Mouse (Mus musculus): Measurements from ENCODE around the gene Tdp2.

Gene Tdp2

DNA sequence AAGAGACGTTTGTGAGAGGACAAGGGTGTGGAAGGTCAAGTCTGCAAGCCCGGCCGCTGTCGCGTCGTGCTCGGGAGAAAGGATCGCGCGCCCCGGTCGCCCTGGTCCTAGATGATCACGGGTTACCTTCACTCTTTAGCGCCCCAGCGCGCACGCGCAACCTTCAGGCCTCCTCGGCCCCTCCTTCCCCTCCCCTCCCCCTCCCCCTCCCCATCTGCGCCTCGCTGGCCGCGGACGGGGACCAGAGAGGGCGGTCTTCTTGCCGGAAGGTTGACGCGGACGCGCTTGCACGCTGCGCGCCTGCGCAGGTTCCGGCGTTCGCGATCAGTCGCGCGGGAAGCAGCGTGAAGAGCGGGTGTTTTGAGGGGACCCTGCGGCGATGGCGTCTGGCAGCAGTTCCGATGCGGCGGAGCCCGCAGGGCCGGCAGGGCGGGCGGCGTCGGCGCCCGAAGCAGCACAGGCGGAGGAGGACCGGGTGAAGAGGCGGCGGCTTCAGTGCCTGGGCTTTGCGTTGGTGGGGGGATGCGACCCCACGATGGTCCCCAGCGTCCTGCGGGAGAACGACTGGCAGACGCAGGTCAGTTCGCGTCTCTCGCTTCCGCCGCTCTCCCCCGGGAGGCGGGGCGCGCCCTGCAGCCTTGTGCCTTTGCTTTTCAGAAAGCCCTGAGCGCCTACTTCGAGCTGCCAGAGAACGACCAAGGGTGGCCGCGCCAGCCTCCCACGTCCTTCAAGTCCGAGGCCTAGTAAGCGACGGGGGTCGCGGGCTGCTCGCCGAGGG lies at the start of gene Tdp2, which contains the start of gene Acot13:
Gene Tdp2, plus strand, starts transcription at position 327 of the 778 bp plus-strand sequence.
Gene Acot13, minus strand, starts transcription at position 188 of the 778 bp plus-strand sequence.
- DNase-seq (ENCODE audit: low spot score in 2 of 2), result peak; percentile 93 to 95

DNA sequence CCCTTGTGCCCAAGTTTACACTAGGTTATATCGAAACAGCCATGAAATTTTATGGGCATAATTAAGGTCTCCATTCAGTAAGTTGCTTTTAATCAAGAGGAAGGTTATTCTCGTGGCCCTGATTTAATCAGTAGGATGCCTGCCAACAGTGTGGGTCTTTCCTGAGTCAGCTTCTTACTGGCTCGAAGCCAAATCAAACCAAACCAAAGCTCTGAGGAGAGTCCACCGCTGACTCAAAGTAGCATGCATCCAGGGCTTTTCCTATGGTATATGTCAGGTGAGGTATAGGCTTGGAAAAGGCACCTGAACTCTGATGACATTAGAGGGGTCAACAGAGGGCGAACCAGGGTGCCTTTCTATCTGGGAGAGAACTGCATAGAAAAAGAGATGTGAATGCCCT lies 49.6 kb upstream of the Tdp2 start:
- no peak for DNase-seq (ENCODE audit: low spot score in 2 of 2)

DNA sequence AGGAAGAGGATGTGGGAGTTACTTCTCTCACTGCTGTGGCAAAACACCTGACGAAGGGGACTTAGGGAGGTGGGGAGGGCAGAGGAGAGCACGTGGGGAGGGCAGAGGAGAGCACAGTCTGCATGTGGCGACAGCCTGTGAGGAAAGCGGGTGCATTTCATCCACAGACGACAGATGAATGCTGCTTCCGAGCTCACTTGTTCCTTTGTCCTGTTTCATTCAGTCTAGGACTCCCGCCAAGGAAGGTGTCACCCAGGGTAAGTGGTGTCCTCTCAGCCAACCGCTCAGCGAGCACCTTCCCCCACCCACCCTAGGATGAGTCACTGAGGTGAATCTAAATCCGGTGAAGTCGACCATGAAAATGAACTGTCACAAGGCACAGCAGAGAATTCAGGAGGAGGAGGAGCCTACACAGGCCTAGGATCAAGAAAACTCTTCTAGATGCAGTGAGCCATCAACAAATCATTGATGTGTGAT lies 45.4 kb upstream of the Tdp2 start:
- DNase-seq (ENCODE audit: low spot score in 2 of 2), result peak; percentile 51 to 56

DNA sequence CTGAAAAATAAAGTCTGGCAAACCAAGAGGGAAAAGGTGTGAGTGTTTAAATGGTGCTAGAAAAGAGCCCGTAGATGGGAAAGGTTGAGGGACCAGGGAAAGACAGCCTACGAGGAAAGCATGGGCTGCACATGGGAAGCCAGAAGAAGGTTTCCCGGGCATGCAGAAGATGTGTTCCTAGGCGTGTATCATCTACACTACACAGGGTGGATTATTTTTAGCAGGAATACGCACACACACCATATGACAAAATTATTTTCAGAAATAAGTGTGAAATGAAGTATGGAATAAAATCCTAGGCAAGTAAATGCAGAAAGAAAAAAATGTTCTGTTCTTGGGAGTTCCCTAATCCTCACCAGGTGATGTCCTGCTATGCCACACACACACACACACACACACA lies 44.0 kb upstream of the Tdp2 start:
- DNase-seq (ENCODE audit: low spot score in 2 of 2), result no peak

DNA sequence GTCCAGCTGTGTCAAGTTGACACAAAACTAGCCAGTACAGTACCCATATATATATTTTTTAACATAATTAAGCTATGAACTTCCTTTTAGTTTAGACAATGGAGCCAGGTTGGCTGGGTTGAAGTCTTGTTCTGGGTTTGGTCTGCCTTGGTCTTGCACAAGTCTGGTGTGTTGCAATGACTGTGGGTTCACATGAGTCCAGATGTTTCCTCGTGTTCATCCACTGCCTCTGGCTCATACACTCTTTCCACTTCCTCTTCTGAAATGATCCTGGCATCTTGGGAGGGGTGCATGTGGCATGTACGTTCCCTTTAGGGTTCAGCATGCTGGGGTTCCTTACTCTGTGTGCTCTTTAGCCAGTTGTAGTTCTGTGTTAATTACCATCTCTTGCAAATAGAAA lies 40.1 kb upstream of the Tdp2 start:
- DNase-seq (ENCODE audit: low spot score in 2 of 2), result no peak

DNA sequence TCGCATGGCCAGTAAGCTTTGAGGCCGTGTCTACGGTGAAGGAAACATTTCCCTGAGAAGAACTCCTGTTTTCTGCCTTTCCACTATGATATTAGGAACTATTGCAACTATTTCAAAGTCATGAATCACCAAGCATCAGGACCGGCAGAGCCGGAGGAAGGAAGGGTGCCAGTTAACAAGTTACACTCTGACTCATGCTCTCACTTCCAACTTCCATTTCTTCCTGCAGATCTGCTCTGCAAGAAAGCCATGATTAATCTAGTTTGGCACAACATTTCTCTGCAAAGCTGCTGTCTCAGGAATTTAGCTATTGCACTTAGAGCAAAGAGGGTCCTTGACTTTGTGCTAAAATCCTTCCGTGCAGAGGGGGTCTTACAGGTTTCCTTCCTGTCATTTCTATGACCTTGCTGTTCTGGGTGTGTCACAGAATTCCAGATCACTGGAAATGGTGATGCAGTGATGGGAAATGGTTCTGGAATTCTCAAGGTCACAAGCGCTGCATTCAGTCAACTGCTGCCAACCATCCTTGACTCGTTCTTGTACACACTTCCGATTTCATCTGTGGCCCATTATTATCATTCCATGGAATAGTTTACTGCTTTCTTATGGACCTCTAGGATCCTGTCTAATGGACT lies 39.0 kb upstream of the Tdp2 start:
- no peak for DNase-seq (ENCODE audit: low spot score in 2 of 2)

DNA sequence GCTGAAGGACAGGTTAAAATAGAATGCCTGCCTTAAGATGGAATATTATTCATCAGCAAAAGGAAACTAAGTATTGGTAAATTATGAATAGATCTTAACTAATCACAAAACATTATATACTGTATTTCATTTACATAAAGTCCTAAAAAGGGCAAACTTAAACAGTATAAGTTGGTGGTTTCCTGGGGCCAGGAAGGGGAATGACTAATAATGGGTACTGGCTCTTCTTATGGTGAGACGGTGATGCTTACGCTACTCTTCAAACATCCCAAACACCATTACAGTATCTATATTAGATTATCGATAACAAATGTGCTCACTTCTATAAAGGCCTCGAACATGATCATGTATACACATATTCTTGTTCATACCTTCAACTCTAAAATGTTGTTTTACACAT lies 32.8 kb upstream of the Tdp2 start:
- DNase-seq (ENCODE audit: low spot score in 2 of 2), result no peak

DNA sequence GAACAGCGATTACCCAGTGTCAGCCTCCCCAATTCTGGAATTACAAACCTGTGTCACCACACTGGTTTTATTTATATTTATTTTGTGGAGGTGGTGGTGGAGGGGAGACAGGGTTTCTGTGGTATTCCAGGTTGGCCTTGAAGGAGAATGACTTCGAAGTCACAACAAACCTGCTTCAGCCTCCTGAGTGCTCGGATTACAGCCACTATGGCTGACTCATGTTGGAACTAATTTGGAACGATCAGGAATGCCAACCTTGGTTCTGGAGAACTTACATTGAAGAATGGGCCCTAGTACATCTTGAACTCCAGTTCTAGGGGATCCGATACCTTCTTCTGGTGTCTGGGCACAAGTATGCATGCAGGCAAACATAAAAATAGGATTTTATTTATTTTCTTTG lies 32.1 kb upstream of the Tdp2 start:
- no peak for DNase-seq (ENCODE audit: low spot score in 2 of 2)

DNA sequence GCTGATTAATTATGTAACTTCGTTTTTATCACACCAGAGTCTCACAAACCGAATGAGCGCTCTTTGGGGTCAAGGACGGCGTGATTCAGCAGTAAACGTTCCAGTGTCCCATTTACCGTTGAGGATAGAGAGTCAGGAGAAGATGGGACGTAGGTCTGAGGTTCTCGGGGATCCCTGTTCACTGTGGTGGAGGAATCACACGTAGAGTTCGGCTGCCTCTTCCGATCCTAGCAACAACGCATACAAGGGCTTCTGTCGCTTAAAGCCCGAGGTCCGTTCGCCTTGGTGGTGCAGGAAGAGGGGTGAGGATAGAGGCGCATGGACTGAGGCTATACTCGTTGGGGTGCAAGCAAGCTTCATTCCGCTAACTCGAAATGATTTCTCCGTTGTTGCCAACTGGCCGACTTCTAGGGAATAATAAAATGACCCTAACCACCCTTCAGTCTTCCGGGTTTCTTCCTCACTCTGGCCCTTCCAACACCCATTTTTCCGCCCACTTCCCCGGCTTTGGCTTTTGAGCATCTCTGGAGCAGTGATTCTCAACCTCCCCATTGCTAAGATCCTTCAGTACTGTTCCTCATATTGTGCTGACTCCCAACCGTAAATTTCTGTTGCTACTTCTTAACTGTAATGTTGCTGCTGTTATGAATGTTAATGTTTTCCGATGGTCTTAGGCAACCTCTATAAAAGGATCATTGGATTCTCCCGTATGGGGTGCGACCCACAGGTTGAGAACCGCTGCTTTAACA lies 31.4 kb upstream of the Tdp2 start:
- DNase-seq (ENCODE audit: low spot score in 2 of 2), result peak; percentile 23 to 26

DNA sequence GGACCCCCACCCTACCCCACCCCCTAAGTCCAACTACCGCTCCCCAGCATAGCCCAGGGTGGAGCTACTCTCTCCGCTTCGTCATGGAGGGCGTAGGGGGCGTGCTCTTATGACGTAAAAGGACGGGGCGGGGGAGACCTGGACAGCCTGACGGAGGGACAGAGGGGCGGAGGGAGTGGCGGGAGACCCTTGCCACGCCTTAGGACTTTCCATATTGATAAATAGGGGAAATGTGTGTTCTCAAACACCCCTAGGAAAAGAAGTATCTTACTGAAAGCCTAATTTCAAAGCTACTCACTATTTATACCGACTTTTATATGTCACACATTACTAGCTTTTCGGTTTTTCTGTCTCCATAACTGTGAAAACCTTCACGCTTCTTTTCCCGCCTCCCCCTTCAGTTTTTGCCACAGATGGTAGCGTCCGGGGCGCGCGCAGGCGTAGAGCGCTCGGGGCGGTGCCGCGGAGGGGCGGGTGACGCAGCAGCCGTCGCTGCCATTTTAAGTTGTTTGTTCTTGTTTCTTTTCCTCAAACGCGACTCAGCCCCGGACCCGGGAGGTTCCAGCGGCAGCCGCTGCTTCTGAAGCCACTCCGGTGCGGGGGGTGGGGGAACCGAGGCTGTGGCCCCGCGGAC lies 30.7 kb upstream of the Tdp2 start:
- peak; percentile 97 to 98 for DNase-seq (ENCODE audit: low spot score in 2 of 2)

DNA sequence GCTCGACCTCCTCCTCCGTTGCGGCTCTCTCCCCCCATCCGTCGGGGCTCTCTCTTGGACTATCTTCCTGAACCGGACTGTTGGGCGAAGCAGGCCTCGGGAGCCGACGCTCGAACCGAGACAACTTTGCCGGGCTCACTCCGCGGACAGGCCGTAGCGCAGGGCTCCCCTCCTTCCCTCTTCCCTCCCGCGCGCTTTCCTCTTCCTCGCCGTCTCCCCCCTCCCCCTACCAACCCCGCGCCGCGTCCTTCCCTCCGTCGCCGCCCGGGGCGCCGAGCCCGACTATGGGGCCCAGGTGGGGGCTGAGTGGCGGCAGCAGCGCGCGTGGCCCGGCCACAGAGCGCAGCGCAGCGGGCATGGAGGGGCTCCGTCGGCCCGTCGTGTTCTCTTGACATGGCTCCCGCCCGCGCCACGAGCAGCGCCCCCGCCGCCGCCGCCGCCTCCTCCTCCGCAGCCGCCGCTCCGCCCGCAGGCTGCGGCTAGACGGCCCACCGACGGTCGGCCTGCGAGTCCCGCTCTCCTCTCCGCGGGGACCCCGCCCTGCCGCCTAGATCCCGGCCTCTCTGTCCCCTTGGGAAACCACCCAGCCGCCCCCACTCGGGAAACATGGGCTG lies 30.1 kb upstream of the Tdp2 start, which contains the start of gene BC005537:
Gene BC005537, plus strand, starts transcription at position 350 of the 614 bp plus-strand sequence.
- peak in 1 of 2 experiments; percentile 64 for DNase-seq (ENCODE audit: low spot score in 2 of 2)

DNA sequence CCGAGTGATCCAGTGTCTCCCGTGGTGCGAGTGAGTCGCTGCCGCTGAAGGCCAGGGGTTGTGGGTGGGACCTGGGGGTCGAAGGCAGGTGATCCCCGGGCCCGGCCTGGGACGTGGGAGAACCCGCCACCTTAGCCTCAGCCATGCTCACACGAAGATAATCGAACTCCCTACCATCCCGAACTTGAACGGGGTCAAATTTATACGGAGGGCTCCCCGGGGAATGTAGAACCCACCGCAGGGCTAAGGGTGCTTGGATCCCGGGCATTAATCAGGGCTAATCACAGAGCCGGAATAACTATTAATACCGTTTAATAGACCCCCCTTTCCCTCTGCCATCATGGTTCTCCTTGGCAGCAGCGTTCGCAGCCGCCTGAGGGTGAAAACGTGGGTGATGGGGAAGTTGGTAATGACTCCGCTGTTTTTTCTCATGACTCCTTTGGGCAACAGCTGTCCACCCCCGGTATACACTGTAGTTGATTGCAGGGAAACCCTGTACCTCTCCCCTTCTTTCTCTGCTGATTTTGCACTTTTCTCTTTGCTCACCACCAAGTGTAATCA lies 29.3 kb upstream of the Tdp2 start:
- DNase-seq (ENCODE audit: low spot score in 2 of 2), result peak; percentile 18 to 22

DNA sequence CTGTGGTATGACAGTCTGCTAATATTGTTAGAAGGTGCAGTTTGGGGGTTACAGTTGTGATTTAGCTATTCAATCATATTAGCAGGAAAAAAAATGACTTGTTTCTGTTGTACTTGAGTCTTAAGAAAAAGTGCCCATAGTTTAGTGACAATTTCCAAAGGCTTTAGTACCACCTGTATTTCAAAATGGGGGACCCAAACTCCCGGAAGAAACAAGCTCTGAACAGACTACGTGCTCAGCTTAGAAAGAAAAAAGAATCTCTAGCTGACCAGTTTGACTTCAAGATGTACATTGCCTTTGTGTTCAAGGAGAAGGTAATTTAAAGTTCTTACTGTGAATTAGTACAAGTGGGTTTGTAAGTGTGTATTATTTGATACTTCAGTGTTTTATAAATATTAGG lies 28.3 kb upstream of the Tdp2 start:
- no peak for DNase-seq (ENCODE audit: low spot score in 2 of 2)

DNA sequence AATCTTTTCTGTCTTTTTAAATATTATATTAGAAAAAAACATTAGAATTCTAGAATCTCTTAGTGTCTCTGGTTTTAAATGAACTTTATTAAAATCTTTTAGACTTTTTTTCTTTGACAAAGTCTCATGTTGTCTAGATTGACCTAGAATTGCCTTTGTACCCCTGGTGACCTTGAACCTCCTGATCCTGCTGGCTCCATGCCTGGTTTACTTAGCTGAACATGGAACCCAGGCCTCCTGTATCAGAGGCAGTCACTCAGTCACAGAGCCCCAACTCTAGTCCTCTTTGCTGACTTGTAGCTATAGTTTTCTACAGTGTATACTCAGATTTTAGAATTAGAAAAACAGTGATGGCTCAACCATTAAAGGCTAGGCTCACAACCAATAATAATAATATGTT lies 25.4 kb upstream of the Tdp2 start:
- no peak for DNase-seq (ENCODE audit: low spot score in 2 of 2)

DNA sequence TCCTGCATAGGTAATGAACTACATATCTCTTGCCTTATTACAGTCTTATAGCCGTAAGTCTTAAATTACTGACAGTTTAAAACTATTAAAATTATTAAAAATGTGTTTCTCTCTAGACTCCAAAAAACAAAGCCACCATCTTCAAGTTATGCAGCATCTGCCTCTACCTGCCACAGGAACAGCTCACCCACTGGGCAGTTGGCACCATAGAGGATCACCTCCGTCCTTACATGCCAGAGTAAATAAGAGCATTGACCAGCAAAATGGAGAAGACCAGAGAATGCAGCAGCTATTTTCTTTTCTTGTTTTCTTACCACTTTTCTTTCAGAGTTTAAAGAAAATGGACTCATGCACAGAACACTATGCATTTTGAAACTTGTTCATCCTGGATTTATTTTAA lies 19.0 kb upstream of the Tdp2 start:
- DNase-seq (ENCODE audit: low spot score in 2 of 2), result no peak

DNA sequence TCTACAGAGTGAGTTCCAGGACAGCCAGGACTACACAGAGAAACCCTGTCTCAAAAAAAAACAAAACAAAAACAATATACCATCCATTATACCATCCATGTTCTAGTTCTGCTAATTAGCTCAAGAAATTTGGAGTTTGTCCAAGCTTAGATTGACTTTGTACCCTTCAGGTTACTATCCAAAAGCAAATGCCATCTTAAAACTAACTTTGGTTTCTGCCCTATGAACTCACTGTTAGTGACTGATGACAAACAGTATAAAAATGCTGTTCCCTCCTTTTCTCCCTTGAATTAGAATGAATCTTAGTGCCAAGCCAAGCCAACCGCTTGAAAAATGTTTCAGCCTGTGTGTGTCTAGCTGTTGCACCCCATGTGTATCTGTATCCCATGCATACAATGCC lies 16.9 kb upstream of the Tdp2 start:
- no peak for DNase-seq (ENCODE audit: low spot score in 2 of 2)

DNA sequence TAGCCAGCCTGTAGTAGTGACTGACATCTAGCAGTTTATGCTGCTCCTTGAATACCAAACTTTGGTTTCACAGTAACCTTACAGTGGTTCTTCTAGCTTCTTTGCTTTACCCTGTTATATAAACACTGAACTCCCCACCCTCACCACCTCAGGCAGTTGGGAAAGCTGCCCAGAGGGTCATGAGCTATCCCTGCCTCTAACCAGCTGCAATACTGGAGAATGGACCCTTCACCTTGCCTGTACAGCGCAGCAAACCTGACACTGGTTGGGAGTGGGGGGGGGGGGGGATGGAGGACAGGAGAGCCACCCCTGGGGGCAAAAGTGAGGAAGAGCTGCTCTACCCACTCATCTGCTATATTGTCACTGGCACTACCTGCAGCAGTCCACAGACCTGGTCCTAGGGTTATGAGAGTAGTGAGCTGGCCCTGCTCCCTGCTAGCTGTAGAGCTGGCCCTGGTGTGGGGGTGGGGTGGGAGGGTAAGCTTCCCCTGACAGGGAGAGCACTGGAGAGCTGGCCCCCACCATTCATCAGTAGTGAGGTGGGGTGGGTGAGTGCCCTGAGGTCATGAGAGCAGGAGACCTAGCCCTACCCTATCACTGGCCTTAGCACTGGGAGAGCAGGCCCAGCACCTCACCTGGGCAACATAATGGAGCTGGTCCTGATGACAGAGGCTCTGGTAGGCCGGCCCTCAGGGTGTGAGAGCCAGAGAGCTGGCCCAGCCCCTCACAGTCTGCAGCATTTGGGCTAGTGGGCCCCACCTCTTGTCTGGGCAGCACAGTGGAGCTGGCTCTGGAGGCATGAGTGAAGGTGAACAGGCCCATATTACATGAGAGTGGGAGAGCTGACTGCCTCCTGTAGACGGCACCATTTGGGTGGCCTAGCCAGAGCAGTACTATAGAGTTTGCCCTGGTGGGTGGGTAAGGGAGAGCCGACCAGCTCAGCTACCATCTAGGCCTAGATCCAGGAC lies 15.1 kb upstream of the Tdp2 start:
- DNase-seq (ENCODE audit: low spot score in 2 of 2), result no peak

DNA sequence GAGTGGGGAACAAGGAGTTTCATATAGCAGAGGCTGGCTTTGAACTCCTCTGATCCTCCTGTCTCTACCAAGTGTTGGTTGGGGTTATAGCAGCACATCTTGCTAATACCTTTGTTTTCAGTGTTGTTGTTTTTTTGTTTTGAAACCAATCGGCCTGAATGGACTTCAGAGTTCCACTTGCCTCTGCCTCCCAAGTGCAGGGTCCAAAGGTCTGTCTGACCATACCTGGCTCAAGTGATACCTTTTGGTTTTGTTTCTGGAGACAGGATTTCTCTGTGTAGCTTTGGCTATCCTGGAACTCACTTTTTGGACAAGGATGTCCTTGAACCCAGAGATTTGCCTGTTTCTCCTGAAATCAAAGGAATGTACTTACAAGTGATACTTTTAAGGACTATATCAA lies 11.5 kb upstream of the Tdp2 start:
- no peak for DNase-seq (ENCODE audit: low spot score in 2 of 2)

DNA sequence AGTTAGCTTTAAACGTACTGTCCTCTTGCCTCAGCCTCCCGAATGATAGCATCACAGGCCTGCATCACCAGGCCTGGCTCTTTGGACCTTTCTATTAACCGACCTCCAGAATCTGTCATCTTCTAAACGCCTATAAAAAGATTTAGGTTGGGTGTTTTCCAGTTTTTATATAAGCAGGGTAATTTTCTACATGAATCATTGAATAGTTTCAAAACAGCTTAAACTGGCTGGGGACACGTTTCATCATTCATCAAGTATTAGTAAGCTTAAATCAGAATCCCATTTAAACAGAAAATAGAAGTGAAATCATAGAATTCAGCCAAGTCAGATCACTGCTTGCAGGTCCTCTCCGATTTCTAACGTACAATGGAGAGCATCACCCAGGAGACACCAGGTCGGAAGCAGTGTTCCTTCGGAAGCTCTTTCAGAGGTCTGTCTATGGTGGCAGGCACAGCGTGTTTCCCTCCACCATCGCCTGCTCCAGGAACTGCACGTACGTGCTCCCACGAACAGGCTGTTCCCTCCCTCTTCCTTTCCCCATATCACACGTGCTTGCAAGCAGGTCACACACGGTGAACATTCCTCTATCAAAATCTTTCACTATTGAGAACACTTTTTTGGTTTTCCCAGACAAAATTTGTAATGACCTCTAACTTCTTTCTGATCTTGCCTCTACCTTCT lies 8.7 kb upstream of the Tdp2 start:
- no peak for DNase-seq (ENCODE audit: low spot score in 2 of 2)

All from thymus, postnatal 10 days (tissue).